Mouse (Mus musculus): ENCODE data around the gene Fkbp10.

Gene Fkbp10

DNA sequence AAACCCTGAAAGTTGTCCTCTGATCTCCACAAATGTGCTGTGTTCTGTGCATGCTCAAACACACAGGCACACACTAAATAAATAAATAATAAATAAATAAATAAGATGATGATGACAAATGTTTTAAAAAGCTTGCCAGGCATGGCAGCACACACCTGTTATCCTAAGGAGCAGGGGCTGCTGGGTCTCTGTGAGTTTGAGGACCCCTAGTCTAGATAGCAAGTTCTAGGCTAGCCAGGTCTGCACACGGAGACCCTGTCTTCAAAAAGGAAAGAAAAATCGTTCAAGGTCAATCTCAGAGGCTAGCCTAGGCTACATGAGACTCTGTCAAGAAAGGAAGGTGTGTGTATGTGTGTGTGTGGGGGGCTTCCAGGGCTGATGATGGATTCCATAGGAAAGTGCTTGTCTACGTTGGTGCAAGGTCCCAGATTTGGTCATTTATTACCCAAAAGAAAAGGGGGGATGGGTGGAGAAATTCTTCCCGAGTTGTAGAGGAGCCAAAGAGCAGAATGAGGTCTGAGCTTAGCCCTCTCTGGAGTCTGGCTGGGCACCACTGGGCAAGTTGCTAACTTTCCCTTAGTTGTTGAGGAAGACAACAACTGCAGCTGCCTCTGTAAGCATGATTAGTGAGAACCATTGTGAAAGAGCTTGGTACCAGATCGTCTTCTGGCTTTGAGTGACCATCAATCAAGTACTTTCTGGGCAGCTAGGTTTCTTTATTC lies 21.0 kb upstream of the Fkbp10 start:
- no peak for DNase-seq (ENCODE audit: low spot score)

DNA sequence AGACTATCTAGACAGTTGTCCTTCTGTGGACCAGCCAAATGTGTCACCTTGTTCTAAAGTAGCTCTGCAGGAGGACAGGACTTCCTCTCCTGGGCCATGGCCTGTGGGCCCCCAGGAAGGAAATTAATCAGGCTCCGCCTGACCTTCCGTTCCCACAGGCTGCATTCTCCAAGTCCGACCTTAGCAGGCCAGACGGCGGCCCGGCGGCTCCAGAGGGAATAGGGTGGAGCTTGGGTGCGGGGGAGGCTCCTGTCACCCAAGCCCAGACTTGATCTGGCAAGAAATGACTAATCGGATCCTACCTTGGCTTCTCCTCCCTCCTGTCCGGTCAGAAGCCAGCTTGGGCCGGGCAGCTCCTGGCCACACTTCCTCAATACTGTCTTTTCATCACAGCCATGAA lies 20.3 kb upstream of the Fkbp10 start:
- peak; percentile 65 for DNase-seq (ENCODE audit: low spot score)

DNA sequence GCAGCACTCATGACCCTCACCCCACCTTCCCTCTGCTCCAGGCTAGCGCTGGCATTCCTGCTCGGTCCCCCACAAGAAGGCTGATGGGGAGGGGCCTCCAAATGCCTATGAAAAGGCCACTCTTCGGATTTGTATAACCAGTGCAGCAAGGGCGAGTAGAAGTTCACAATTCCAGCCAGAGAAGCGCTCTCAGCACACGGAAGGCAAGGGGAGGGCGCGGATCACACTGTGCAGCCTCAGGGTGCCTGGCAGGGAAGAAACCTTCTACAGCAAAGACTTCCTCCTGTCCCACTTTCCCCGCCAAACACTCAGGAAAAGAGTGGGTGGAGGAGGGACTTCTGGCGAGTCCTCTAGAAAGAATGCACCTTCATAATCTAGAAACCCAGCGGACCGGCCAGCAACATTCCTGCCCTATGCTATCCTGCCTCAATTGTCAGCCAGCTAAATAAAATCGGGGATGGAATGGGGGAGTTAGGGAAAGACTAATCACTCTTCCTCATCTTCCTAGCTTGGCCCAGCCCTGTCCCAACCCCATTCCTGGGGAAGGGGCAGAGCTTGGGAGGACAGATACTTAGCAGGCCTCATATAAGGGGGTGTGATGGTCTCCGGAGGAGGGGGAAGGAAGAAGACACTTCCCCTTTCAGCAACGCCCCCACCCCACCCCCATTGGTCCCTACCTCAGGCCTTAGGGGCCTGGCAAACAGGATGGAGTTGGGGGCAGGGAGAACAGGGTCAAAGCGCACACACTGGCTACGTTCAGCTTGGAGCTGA lies 19.5 kb upstream of the Fkbp10 start:
- no peak for DNase-seq (ENCODE audit: low spot score)

GRCm38 (mm10) chr11:100396886-100397599 lies 18.5 kb upstream of the Fkbp10 start:
- no peak for DNase-seq (ENCODE audit: low spot score)

- DNase-seq (ENCODE audit: low spot score) = peak; percentile 99
These were observed 17.7 kb upstream of the Fkbp10 start, which contains the start of gene Jup for GRCm38 (mm10) chr11:100397600-100398389. Gene Jup, minus strand, starts transcription at chr11:100397763.

- no peak for DNase-seq (ENCODE audit: low spot score)
These were observed 17.0 kb upstream of the Fkbp10 start for GRCm38 (mm10) chr11:100398517-100398916.

- no peak for DNase-seq (ENCODE audit: low spot score)
These were observed 16.2 kb upstream of the Fkbp10 start for GRCm38 (mm10) chr11:100399320-100399719.

DNA sequence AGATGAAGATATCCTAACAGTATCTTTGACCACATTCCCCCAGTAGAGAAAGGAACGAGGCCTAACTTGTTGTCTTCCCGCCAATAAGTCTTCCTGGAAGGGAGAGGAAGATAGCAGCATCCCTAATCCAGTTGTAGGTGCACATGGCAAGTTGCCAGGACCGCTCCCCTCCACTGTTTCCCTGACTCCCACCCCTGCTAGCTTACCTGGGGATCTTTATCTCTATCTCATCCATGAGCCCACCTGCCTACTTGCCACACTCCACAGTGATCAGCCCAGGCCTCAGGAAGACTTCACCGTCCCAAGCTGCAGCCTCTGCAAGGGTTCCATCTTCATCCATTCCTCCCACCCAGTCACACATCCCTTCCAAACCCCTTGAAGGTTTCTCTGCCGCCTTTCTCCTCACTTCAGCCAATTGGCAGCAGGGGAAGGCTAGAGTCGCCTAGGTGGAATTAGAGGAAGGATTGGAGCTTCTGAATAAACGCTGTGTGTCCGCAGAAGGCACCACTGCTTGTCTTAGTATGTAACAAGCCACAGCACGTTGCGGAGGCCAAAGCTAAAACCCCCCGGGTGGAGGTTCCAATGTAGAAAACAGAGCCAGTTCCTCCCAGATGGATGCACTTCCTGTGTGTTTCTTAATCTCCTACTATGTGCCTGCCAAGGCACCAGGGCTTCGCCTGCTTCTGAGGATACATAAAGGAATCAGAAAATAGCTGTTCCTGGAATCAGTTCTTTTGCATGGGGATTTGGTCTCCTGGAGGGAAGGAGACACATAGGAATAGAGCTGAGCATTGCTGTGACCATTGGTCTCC lies 15.6 kb upstream of the Fkbp10 start:
- no peak for DNase-seq (ENCODE audit: low spot score)

DNA sequence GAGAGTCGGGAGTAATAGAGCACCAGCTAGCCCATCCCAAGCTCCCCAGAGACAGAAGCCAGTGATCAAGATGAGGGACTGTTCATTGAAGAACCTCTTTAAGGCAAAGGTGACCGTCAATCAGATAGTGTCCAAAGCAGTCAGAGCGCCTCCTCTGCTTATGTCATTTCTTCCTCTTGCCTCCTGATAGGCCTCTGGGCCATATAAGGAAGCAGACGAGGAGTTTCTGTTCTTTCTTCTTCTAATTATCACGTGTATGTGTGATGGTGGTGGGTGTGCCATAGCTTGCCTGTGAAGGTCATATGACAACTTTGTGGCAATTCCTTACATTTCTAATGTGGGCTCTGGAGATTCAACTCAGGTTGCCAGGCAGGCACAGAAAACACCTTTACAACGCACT lies 14.7 kb upstream of the Fkbp10 start:
- no peak for DNase-seq (ENCODE audit: low spot score)

GRCm38 (mm10) chr11:100402240-100402639 lies 13.3 kb upstream of the Fkbp10 start:
- DNase-seq (ENCODE audit: low spot score) = no peak

GRCm38 (mm10) chr11:100402682-100403081 lies 12.8 kb upstream of the Fkbp10 start:
- no peak for DNase-seq (ENCODE audit: low spot score)

GRCm38 (mm10) chr11:100403445-100404134 lies 11.9 kb upstream of the Fkbp10 start:
- DNase-seq (ENCODE audit: low spot score) = no peak

GRCm38 (mm10) chr11:100404456-100405074 lies 10.9 kb upstream of the Fkbp10 start:
- DNase-seq (ENCODE audit: low spot score) = no peak

DNA sequence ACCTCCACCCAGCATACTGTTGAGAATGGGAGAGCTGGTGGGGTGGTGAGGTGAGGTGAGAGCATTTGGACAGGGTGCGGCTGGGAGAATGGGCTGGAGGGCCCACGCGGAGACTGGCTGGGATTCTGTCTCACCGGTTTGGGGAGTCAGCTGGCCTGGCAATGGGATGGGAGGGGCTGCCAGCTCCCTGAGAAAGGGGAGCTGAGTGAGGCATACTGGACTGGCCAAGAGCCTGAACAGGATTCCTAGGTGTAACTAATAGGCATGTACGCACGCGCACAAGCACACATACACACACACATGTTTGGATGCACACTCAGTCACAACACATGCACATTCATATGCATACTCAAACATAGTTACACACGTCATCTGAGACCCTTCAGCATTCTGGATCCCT lies 9.2 kb upstream of the Fkbp10 start:
- DNase-seq (ENCODE audit: low spot score) = no peak

DNA sequence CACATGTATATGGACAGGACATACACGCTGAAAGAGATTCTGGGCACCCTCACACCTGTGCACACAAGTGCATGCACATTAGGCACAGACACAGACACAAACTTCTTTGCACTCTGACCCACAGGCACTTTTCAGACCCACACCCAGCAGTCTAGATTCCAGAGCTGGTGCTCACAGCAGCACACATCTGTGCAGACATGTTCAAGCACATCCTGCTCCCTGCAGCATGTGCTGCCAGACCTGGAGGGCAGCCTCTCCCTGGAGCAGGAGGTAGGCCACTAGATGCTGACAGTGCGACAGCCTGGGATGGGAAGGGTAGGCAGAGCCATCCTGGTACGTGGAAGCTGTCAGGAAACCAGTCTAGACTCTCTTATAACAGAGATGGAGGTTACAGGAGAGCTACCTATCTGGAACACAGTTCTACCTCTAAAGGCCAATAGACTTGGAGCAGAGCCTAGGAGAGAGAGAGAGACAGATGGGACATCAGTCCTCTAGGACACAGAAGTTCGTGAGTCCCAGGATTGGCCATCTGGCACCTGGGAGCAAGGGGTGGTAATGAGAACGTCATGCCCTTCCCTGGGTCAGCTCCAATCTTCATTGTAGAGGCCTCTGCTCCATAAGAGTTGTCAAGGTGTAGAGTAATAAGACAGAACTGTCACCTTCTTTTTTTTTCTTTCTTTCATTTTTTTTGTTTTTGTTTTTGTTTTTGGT lies 8.3 kb upstream of the Fkbp10 start:
- no peak for DNase-seq (ENCODE audit: low spot score)

DNA sequence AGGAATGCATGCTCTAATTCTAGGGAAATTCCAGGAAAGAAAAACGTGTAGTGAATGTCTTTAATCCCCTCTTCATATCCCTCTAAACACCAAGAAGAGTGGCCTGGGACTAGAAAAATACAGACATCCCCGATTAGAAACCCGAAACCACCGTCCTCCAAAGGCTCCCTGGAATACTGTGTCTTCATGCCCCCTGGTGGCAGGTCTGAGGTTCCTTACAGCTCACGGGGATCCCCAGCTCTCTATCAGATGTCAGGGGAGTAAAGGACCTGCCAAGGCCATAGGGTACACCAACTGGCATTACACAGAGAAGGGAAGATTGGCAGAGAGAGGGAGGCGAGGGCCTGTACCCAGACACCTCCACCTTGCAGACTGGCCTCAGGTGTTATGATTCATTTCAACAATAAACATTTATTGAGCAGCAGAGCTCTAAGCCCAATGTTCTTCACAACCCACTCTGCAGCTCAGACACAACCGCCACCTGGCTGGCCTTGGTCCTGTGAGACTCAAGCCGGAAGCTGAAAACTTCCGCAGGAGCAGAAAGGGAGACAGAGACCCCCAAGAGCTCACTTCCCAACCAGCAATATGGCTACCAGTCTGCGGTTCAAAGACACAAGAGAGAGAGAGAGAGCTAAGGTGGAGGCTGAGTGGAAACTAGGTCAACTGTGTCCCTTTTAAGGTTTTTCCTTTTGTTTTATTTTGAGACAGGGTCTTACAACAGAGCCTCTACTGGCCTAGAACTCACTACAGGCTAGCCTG lies 7.2 kb upstream of the Fkbp10 start:
- DNase-seq (ENCODE audit: low spot score) = peak; percentile 83

DNA sequence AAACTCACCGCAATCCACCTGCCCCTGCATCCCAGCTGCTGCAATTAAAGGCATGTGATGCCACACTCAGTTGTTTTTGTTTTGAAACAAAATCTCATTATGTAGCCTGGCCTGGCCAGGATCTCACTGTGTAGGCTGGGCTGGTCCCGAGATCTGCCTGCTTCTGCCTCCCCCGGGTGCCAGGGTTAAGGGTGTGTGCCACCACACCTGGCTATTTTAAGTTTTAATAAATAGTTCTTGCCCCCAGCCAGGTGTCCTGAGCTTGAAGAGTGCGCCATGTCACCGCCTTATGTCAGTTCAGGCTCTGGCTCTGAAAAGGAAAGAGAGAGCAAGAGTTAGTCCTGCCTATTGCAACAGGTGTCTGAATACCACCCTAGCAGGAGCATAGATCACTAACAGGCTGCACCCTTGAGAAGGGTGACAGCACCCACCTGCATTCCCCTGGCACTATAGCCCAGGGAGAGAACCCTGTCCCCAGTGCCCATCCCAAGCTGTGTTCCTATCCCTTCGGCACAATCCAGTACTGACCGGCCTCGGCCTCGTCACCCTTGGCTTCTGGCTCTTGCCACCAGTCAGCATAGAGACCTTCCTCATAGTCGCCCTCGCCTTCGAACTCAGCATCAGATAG lies 6.5 kb upstream of the Fkbp10 start:
- no peak for DNase-seq (ENCODE audit: low spot score)

- no peak for DNase-seq (ENCODE audit: low spot score)
These were observed 5.8 kb upstream of the Fkbp10 start for GRCm38 (mm10) chr11:100409686-100410085.
